Mouse (Mus musculus): ENCODE measurements around the gene Arhgef25.
"Not testable (repeated sequence)": the region's sequence is repeated elsewhere in the genome, so short reads cannot be mapped to it uniquely, and the experiment has no call there.

Arhgef25 gene

GRCm38 (mm10) chr10:127165654-127166403 is 24.1 kb downstream of the Arhgef25 start:
- peak; percentile 91 for DNase-seq (ENCODE audit: low read depth)

GRCm38 (mm10) chr10:127165354-127165653 is 24.6 kb downstream of the Arhgef25 start:
- no peak for DNase-seq (ENCODE audit: low read depth)

DNA sequence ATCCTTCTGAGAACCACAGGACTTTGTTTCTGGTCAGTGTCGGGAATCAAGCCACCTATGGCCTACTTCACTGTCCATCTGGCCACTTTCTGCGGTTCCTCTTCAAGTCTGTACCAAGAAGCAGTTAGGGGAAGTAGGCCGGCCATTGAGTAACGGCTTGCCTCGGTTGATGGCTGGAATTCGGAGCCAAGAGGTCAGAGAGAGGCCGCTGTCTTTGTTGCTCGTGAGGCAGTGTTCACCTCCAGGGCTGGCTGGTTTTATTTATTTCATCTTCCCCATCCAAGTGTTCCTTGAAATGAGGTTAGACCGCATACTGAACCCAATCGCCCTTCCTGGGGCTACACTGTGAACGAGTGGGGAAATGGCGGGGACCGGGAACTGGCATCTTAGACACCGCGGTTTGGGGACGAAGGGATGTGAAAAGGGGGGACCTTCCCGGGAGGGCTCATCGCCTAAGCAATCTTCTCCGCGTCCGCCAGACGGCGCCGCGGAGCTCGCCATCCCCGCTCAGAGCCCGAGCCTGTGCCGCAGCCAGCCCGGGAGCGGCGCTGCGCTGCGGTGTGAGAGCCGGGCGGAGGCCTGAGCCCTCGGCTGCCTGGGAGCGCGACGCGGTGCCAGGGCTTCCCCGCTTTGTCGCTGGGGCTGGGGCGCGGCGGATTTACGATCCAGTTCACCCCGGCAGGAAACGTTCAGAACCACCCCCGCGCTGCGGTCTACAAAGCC is 25.1 kb downstream of the Arhgef25 start, which contains the start of gene B4galnt1:
Gene B4galnt1, plus strand, starts transcription at position 595 of the 723 bp plus-strand sequence.
- DNase-seq (ENCODE audit: low read depth): peak; percentile 93

DNA sequence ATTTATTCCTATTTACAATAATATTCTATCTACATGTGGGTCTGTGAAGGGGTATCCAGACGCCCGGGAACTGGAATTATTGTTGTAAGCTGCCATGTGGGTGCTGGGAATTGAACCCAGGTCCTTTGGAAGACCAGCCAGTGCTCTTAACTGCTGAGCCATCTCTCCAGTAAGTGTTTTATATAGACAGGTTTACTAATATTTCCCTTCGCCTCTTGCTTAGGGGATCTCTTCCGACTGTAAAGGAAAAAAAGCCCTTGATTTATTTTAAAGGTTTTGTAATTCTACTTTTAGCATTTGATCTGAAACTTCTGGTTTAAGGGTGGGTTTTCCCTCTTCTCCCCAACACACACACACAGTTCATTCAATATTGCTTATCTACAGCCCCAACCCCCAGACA is 25.7 kb downstream of the Arhgef25 start:
- no peak for DNase-seq (ENCODE audit: low read depth)

- DNase-seq (ENCODE audit: low read depth): peak; percentile 92
Measured at GRCm38 (mm10) chr10:127162771-127163261, 27.1 kb downstream of the Arhgef25 start.

GRCm38 (mm10) chr10:127160728-127161127 is 29.2 kb downstream of the Arhgef25 start:
- DNase-seq (ENCODE audit: low read depth): no peak

DNA sequence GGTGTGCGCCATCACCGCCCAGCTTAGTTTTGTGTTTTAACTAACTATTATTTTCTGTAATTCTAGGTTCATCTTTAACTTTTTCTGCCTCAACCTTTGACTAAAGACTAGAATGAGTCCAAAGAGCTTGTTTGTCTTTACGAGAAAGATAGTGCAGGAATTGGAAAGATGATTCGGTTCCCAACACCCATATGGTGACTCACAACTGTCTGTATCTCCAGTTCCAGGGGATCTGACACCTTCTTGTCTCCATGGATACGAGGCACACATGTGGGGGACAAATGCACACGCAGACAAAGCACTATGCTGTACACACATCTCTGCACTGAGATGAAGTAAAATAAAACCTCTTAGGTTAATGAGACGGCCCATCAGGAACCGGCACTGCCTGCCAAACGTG is 29.8 kb downstream of the Arhgef25 start:
- no peak for DNase-seq (ENCODE audit: low read depth)

GRCm38 (mm10) chr10:127158471-127158870 is 31.4 kb downstream of the Arhgef25 start:
- no peak for DNase-seq (ENCODE audit: low read depth)

DNA sequence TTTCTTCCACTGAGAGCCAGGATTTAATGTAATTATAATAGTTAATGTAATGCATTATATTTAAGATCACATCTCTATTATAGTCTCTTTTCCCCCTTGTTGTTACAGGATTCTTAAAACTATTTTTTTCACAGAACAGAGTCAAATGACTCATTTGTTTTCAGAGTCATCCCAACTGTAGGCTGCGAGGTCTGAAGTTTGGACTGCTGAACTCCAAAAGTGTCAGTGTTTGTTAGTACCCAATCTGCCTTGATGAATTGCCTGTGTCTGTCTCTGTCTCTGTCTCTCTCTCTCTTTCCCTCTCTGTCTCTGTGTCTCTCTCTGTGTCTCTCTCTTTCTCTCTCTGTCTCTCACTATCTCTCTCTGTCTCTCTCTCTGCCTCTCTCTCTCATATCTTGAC is 33.4 kb downstream of the Arhgef25 start:
- no peak for DNase-seq (ENCODE audit: low read depth)

DNA sequence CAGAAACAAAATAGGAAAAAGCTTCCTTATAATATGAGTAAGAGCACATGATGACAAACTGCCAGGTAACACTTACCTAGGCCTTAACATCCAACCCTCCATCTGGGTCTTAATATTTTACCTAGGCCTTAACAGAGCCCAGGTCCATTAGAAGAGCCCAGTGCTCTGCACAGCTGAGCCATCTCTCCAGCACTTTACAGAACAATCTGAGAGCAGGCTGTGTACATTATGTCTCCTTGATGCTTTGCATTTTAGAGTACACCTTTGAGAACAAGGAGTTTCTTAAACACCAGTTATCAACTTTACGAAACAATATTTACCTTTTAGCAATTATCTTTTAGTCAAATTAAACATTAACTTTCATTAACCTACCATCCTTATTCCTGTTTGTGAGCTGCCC is 33.8 kb downstream of the Arhgef25 start:
- no peak for DNase-seq (ENCODE audit: low read depth)

DNA sequence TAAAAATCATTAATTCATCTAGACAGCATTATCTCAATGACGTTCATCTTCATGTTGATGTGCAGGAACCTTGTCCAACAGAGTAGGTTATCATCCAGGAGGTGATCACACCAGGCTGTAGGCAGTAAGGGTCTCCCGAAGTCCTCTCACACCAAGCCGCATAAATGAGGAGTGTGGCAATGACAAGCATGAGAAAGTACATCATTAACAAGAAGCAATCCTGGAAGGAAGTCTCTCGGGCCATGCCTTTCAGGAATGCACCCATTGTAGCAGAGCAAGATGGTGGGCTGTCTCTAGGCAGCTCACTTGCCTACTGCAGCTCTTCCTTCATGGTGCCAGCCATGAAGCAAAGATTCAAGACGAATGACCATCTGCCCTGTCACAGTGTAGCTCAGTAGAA is 35.2 kb downstream of the Arhgef25 start:
- DNase-seq (ENCODE audit: low read depth): no peak

DNA sequence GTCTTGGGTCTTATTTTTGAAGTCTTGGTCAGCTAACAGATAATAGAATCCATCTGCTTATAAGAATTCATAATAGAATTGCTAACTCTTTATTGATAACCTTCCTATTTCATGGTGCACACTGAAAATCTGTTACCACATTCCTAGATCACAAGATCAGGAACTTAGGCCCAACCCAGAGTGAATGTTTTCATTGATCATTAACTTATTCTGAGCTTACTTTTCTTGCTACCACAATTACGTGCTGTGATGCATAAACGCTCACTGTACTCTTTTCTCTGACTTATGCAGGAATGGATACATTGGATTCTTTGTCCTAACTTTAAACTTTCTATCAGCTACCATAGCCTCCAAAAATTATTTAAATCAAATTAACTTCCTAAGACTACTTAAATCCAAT is 35.6 kb downstream of the Arhgef25 start:
- no peak for DNase-seq (ENCODE audit: low read depth)

- no peak for DNase-seq (ENCODE audit: low read depth)
Measured at GRCm38 (mm10) chr10:127153323-127153722, 36.6 kb downstream of the Arhgef25 start.

DNA sequence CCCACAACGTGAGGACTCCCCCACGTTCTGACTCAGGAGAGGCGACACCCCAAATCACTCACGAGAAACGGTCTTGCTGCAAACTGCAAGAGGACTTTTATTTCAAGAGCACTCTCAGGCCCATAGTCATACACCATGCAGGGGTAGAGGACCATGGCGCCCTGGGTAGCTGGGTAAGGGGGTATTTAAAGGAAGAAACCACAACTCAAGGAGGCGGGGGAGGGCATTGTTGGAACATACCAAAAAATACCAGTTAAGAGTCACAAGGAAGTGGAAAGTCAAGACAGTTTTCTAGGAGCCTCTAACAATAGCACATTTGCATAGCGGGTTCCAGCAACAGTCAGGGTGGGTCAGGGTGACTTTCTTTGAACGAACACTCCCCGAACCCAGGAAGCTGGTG is 37.3 kb downstream of the Arhgef25 start:
- DNase-seq (ENCODE audit: low read depth): not testable (repeated sequence)

- DNase-seq (ENCODE audit: low read depth): peak; percentile 52
Measured at GRCm38 (mm10) chr10:127151233-127151632, 38.6 kb downstream of the Arhgef25 start.

GRCm38 (mm10) chr10:127150471-127150872 is 39.4 kb downstream of the Arhgef25 start:
- DNase-seq (ENCODE audit: low read depth): peak; percentile 77

GRCm38 (mm10) chr10:127147135-127147534 is 42.7 kb downstream of the Arhgef25 start:
- DNase-seq (ENCODE audit: low read depth): no peak

- peak; percentile 55 for DNase-seq (ENCODE audit: low read depth)
Measured at GRCm38 (mm10) chr10:127145303-127145702, 44.6 kb downstream of the Arhgef25 start.

GRCm38 (mm10) chr10:127144536-127144935 is 45.3 kb downstream of the Arhgef25 start:
- no peak for DNase-seq (ENCODE audit: low read depth)

DNA sequence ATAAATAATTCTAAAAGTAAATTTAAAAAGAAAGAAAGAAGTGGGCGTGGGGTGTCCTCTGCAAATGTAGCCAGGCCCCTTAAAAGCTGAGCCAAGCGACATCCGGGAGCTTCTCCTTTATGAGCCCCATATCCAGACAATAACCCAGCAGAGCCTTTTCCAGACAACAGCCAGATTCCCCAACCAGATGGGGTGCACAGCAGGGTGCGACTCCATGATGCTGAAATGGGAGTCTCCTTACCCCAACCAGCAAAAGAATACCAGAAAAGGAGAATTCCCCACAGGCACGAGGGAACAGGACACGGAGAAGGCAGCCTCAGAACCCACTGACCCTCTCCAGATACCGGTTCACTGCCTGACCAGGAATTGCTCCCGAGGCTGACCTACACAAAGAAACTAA is 46.7 kb downstream of the Arhgef25 start:
- DNase-seq (ENCODE audit: low read depth): no peak

DNA sequence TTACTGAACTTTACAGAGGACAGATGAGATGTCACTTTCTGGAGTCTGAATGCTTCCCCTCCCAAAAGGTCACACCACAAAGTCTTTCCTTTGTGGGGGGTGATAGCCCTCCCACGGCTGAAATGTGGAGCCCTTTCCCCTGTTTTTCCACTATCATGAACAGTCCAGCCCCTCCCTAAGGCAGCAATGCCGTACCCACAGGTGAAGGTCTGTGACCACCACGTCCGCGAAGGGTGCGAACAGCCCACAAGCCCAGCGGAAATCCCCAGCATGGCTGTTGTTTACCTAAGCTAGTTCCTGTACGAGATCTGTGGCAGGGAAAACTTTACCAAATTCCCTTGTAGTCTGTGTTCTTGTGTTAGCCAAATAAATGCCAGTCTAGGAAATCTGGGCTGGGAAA is 48.4 kb downstream of the Arhgef25 start:
- peak; percentile 92 for DNase-seq (ENCODE audit: low read depth)

DNA sequence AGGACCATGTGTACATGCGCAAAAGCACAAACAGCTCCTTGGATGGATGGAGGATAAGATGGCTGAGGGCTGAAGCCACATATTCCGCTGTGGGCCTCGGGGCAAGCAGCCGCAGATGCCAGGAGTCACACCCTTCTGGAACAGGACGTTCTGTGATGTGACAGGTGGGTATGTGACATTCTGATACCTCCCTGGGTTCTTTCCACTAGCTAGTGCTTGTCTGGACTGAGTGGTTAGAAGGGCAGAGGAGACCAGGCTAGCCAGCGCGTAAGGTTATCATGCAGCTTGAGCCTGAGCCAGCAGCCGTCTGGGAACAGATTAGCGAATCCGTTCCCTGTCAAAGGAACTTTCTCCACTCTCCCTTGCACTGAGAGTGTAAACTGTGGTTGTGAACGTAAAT is 48.9 kb downstream of the Arhgef25 start:
- peak; percentile 78 for DNase-seq (ENCODE audit: low read depth)
